Mouse (Mus musculus) heart, adult 2 months (tissue): ENCODE results near the gene Agpat2. TPM values are rescaled to one million over a fixed set of nuclear protein-coding genes. Genes with fewer than 3 reads are reported as not detected.

Experiments used
- DNase-seq, 2 experiments: peaks; one replicate each; pipeline ENCODE4 v3.0.0; 2021
- H3K27ac ChIP-seq: fragments of 200-600 bp; 2 replicates; pipeline ENCODE4 v1.8.1; 2022
- H3K27me3 ChIP-seq: fragments of 200-500 bp; 2 replicates; pipeline ENCODE4 v1.6.1; 2012; ENCODE audit warnings: mild to moderate bottlenecking, low read length, inconsistent platforms, mixed read lengths; ENCODE audit not compliant: control insufficient read depth, insufficient read depth
- H3K36me3 ChIP-seq: fragments of 200-500 bp; 2 replicates; pipeline ENCODE4 v1.6.1; 2012; ENCODE audit warnings: low read length, inconsistent platforms; ENCODE audit not compliant: control insufficient read depth, insufficient read depth
- H3K4me1 ChIP-seq: fragments of 200-500 bp; 2 replicates; pipeline ENCODE4 v1.6.1; 2011; ENCODE audit warnings: low read length; ENCODE audit not compliant: control insufficient read depth, insufficient read depth
- H3K4me3 ChIP-seq: fragments of 200-600 bp; 2 replicates; pipeline ENCODE4 v1.8.1; 2022
- H3K79me2 ChIP-seq: fragments of 200-500 bp; replicated peaks from 2 replicates; pipeline ENCODE4 v1.6.1; 2012; ENCODE audit warnings: mild to moderate bottlenecking, inconsistent platforms, low read length, moderate library complexity, mixed read lengths; ENCODE audit not compliant: control insufficient read depth, insufficient read depth
- H3K9ac ChIP-seq: fragments of 200-500 bp; 2 replicates; pipeline ENCODE4 v1.6.1; 2012; ENCODE audit warnings: low read depth, mild to moderate bottlenecking, control low read depth, inconsistent platforms, low read length, mixed read lengths
- CTCF ChIP-seq: fragments of 200-600 bp; IDR thresholded peaks from 2 replicates; pipeline ENCODE4 v1.8.1; 2022; ENCODE audit warnings: antibody characterized with exemption, mild to moderate bottlenecking, moderate library complexity
- EP300 ChIP-seq: fragments of 200-500 bp; IDR thresholded peaks from 2 replicates; pipeline ENCODE4 v1.6.1; 2011; ENCODE audit warnings: low read depth, low read length, control low read depth; ENCODE audit not compliant: insufficient read depth
- POLR2A ChIP-seq: fragments of 200-500 bp; IDR thresholded peaks from 2 replicates; pipeline ENCODE4 v1.6.1; 2011; ENCODE audit warnings: mild to moderate bottlenecking, low read depth, low read length, control low read depth; ENCODE audit not compliant: insufficient read depth
- WGBS: fragments of 180-500 bp; shearing (Covaris S2); methylation state at CpG from one replicate; pipeline ENCODE4 v1.1.7; 2018; 5-methylcytosine and 5-hydroxymethylcytosine counted together
- intact Hi-C: fragments of 180-260 bp; cut with DNase I; formaldehyde crosslinking; loops from one replicate; pipeline ENCODE4 v1.15.1; 2025
- polyA plus RNA-seq: library from polyadenylated mRNA; depleted of rRNA; stranded (reverse); fragments of >200 nt; gene quantifications from 2 replicates; pipeline ENCODE4 v1.2.3, GENCODE M21; 2012
- total RNA-seq, 2 experiments: library from RNA; stranded (reverse); gene quantifications; 2 replicates each; pipeline ENCODE4 v1.2.3; 2021

Agpat2 gene
- total and polyA plus RNA-seq, 3 experiments = 52.8 to 142 (median 59.2) TPM

DNA sequence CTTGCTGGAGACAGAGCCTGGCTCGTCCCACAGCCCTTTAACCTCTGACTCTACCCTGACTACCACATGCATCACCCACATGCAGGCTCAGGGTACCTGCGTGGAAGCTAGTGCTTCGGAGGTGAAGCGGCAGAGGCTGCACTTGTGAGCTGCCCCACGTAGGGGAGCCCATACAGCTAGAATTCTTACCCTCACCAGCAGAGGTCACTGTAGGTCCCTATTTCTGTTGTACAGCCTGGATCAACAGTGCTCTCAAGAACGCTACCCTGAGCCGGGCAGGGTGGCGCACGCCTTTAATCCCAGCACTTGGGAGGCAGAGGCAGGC lies 10.2 kb downstream of the Agpat2 start:
- no peak overlapping the region for H3K9ac ChIP-seq
- intact Hi-C loops = no loop called here
- no peak overlapping the region; the same call in 1 of the 2 replicates for H3K27ac ChIP-seq
- peak; percentile 78 for TF ChIP-seq CTCF
- TF ChIP-seq EP300 = peak; percentile 84
- peak; percentile 59; the same call in 1 of the 2 replicates for TF ChIP-seq POLR2A
- H3K4me3 ChIP-seq = no peak overlapping the region
- H3K27me3 ChIP-seq = no peaks in the 10 kb centered on the region
- H3K79me2 ChIP-seq = no peaks in the 10 kb centered on the region
- WGBS = 40% methylated on average over 9 of the region's 9 CpGs
- peak in 1 of 2 experiments; percentile 73 for DNase-seq
- peaks cover 5% of the 10 kb centered on the region; the same call in 1 of the 2 replicates for H3K36me3 ChIP-seq
- no peaks in the 10 kb centered on the region; the same call in 1 of the 2 replicates for H3K4me1 ChIP-seq

- no peaks in the 10 kb centered on the region; the same call in 1 of the 2 replicates for H3K4me1 ChIP-seq
- H3K27me3 ChIP-seq = no peaks in the 10 kb centered on the region
- no peak for TF ChIP-seq EP300
- peak; percentile 25 for TF ChIP-seq POLR2A
- TF ChIP-seq CTCF = no peak
- H3K79me2 ChIP-seq = no peaks in the 10 kb centered on the region
- intact Hi-C loops = no loop called here
- 53% methylated on average over 9 of the region's 9 CpGs for WGBS
- no peak overlapping the region for H3K9ac ChIP-seq
- peak in 1 of 2 experiments; percentile 65 for DNase-seq
- H3K36me3 ChIP-seq = peaks cover 5% of the 10 kb centered on the region; the same call in 1 of the 2 replicates
- no peak overlapping the region; the same call in 1 of the 2 replicates for H3K27ac ChIP-seq
- H3K4me3 ChIP-seq = no peak overlapping the region
Observed at GRCm38 (mm10) chr2:26593211-26594021, 10.8 kb downstream of the Agpat2 start.

DNA sequence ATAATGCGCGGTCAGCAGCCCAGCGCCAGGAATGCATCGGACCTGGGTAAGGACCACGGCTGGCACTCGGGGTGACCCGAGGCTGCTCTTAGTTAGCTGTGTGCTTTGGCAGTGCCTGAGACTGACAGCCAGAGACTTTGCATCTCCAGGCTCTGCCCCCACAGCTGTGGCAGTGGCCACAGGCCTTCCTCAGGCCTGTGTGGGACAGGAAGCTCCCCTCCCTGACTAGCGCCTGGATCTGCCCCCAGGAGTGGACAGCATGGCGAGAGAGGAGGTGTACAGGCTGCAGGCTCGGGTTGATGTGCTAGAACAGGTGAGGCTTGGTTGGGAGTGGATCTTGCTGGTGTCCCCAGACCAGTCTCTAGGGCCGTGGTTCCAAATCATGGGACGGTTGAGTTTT lies 12.8 kb downstream of the Agpat2 start:
- Histone ChIP-seq H3K27me3 (no peaks in the 10 kb centered on the region), H3K79me2 (no peaks in the 10 kb centered on the region), H3K9ac (peak overlapping the region; percentile 23), H3K27ac (peak overlapping the region; percentile 75), H3K4me1 (no peaks in the 10 kb centered on the region; the same call in 1 of the 2 replicates), H3K4me3 (peak overlapping the region; percentile 53), H3K36me3 (peaks cover 5% of the 10 kb centered on the region; the same call in 1 of the 2 replicates)
- intact Hi-C loops = no loop called here
- TF ChIP-seq EP300 (no peak), POLR2A (no peak), CTCF (no peak)
- 39% methylated on average over 12 of the region's 12 CpGs for WGBS
- peak in 1 of 2 experiments; percentile 31 for DNase-seq

DNA sequence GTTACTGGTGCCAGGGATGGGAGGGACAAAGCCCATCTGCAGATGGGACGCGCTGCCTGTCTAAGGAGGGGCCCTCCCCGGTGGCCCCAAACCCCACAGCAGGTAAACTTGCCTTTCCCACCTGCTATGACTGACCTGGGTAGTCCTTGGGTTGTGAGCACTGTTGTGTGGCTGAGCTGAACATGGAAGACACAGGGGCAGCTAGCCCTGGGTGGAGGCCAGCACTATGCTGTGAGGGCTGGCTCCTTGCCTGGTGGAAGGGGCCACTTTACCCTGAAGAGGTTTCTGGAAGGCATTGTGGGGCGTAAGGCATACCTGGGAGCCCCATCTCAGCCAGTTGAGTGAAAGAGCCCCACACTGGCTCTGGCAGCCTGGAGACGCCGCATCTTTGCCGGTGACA lies 13.3 kb downstream of the Agpat2 start:
- TF ChIP-seq EP300 (no peak), CTCF (no peak), POLR2A (0 out of 2 replicates have a peak, but pooled peaks have one; percentile 33)
- H3K27me3 ChIP-seq = no peaks in the 10 kb centered on the region
- peak overlapping the region; percentile 53 for H3K4me3 ChIP-seq
- H3K27ac ChIP-seq = peak overlapping the region; percentile 75
- intact Hi-C loops = no loop called here
- H3K36me3 ChIP-seq = peaks cover 5% of the 10 kb centered on the region; the same call in 1 of the 2 replicates
- H3K9ac ChIP-seq = peak overlapping the region; percentile 86
- DNase-seq = peak in 1 of 2 experiments; percentile 45
- no peaks in the 10 kb centered on the region; the same call in 1 of the 2 replicates for H3K4me1 ChIP-seq
- H3K79me2 ChIP-seq = no peaks in the 10 kb centered on the region
- 41% methylated on average over 7 of the region's 7 CpGs for WGBS

DNA sequence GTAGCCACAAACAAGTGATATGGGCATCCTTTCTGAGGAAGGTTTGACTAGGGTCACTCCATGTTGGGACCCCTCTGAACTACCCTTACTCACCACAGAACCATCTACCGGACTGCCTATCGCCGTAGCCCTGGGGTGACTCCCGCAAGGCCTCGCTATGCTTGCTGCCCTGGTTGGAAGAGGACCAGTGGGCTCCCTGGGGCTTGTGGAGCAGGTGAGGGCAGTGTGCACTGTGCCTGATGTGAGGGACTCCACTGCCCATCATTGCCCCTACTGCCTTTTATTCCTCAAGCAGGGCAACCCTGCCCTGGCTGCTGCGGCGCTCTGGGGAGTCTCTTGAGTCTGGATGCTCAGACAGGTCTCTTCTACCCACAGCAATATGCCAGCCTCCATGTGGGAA lies 13.9 kb downstream of the Agpat2 start:
- H3K4me3 ChIP-seq = peak overlapping the region; percentile 53

More for the DNA sequence above, 13.9 kb downstream of the Agpat2 start:
- peaks cover 5% of the 10 kb centered on the region; the same call in 1 of the 2 replicates for H3K36me3 ChIP-seq
- 60% methylated on average over 7 of the region's 7 CpGs for WGBS
- peak in 1 of 2 experiments; percentile 38 for DNase-seq
- H3K79me2 ChIP-seq = peaks cover 2% of the 10 kb centered on the region; the same call in 1 of the 2 replicates
- no peaks in the 10 kb centered on the region for H3K27me3 ChIP-seq
- TF ChIP-seq CTCF (no peak), POLR2A (no peak), EP300 (no peak)
- H3K9ac ChIP-seq = peak overlapping the region; percentile 86
- intact Hi-C loops = no loop called here
- peak overlapping the region; percentile 75 for H3K27ac ChIP-seq
- no peaks in the 10 kb centered on the region; the same call in 1 of the 2 replicates for H3K4me1 ChIP-seq
